Mouse (Mus musculus) MEL (cell line): ENCODE results near the gene Gtf2ird1. TPM values are rescaled to one million over a fixed set of nuclear protein-coding genes. Genes with fewer than 3 reads are reported as not detected.

Experiments
- DNase-seq: peaks from one replicate; pipeline ENCODE4 v3.0.0; 2011; ENCODE audit warnings: low read depth, low spot score
- H3K27ac ChIP-seq: 2 replicates; pipeline ENCODE4 v1.5.1; 2012; ENCODE audit warnings: low read depth, mild to moderate bottlenecking, control low read depth, low read length, moderate library complexity; ENCODE audit not compliant: control insufficient read depth
- H3K27me3 ChIP-seq, 2 experiments: fragments of 150-350 bp in 1 of 2; sonication (generic) in 1 of 2; 2 replicates each; pipeline ENCODE4 v1.6.1; 2012; ENCODE audit warnings: low read length in 2 of 2, mild to moderate bottlenecking in 2 of 2, improper control_type of control experiment in 1 of 2, moderate library complexity in 1 of 2; ENCODE audit not compliant: insufficient read depth in 2 of 2, control insufficient read depth in 1 of 2
- H3K36me3 ChIP-seq, 2 experiments: 2 replicates each; pipeline ENCODE4 v1.6.1; 2012 to 2014; ENCODE audit warnings: low read length in 2 of 2, improper control_type of control experiment in 1 of 2, inconsistent platforms in 1 of 2, mild to moderate bottlenecking in 1 of 2; ENCODE audit not compliant: insufficient read depth in 2 of 2, control insufficient read depth in 1 of 2
- H3K4me1 ChIP-seq, 2 experiments: fragments of 150-350 bp in 1 of 2; sonication (generic) in 1 of 2; 2 replicates each; pipeline ENCODE4 v1.6.1; 2012; ENCODE audit warnings: low read length in 2 of 2, improper control_type of control experiment in 1 of 2, mild to moderate bottlenecking in 1 of 2; ENCODE audit not compliant: insufficient read depth in 2 of 2, control insufficient read depth in 1 of 2
- H3K4me3 ChIP-seq, 2 experiments: fragments of 150-350 bp in 1 of 2; sonication (generic) in 1 of 2; 2 replicates each; pipeline ENCODE4 v1.5.1; 2012; ENCODE audit warnings: low read depth in 2 of 2, low read length in 2 of 2, mild to moderate bottlenecking in 2 of 2, moderate library complexity in 2 of 2, control low read depth in 1 of 2, improper control_type of control experiment in 1 of 2; ENCODE audit not compliant: control insufficient read depth in 1 of 2, insufficient read depth in 1 of 2
- H3K79me2 ChIP-seq: 2 replicates; pipeline ENCODE4 v1.6.1; 2012; ENCODE audit warnings: mild to moderate bottlenecking, low read length, moderate library complexity; ENCODE audit not compliant: control insufficient read depth, poor library complexity, insufficient read depth
- H3K9ac ChIP-seq: 2 replicates; pipeline ENCODE4 v1.6.1; 2012; ENCODE audit warnings: low read depth, mild to moderate bottlenecking, control low read depth, low read length, moderate library complexity; ENCODE audit not compliant: control insufficient read depth, poor library complexity, severe bottlenecking
- H3K9me3 ChIP-seq: fragments of 150-350 bp; sonication (generic); replicated peaks from 2 replicates; pipeline ENCODE4 v1.6.1; 2012; ENCODE audit warnings: mild to moderate bottlenecking, low read length, improper control_type of control experiment, moderate library complexity; ENCODE audit not compliant: insufficient read depth
- CHD2 ChIP-seq: IDR thresholded peaks from 2 replicates; pipeline ENCODE4 v1.6.1; 2011; ENCODE audit warnings: low read length, improper control_type of control experiment
- CTCF ChIP-seq, 3 experiments: IDR thresholded peaks in 2 of 3; conservative IDR thresholded peaks in 1 of 3; 2 replicates each; pipeline ENCODE4 v1.5.1; 2011 to 2012; ENCODE audit warnings: low read length in 3 of 3, low read depth in 2 of 3, mild to moderate bottlenecking in 2 of 3, improper control_type of control experiment in 1 of 3, inconsistent platforms in 1 of 3, mixed read lengths in 1 of 3, moderate library complexity in 1 of 3; ENCODE audit not compliant: control insufficient read depth in 1 of 3, insufficient read depth in 1 of 3, poor library complexity in 1 of 3, severe bottlenecking in 1 of 3
- E2F4 ChIP-seq: IDR thresholded peaks from 2 replicates; pipeline ENCODE4 v1.6.1; 2011; ENCODE audit warnings: low read depth, low read length, improper control_type of control experiment, borderline replicate concordance
- ELF1 ChIP-seq: IDR thresholded peaks from 2 replicates; pipeline ENCODE4 v1.6.1; 2014; ENCODE audit warnings: low read depth, mild to moderate bottlenecking, inconsistent platforms, low read length, improper control_type of control experiment, moderate library complexity
- ETS1 ChIP-seq: IDR thresholded peaks from 2 replicates; pipeline ENCODE4 v1.6.1; 2012; ENCODE audit warnings: low read depth, mild to moderate bottlenecking, inconsistent platforms, low read length, improper control_type of control experiment, moderate library complexity
- GABPA ChIP-seq: IDR thresholded peaks from 2 replicates; pipeline ENCODE4 v1.6.1; 2012; ENCODE audit warnings: low read depth, mild to moderate bottlenecking, inconsistent platforms, low read length, improper control_type of control experiment, moderate library complexity
- GATA1 ChIP-seq: IDR thresholded peaks from 2 replicates; pipeline ENCODE4 v1.6.1; 2011; ENCODE audit warnings: low read depth, low read length, improper control_type of control experiment
- HCFC1 ChIP-seq: IDR thresholded peaks from 2 replicates; pipeline ENCODE4 v1.6.1; 2012; ENCODE audit warnings: low read depth, mild to moderate bottlenecking, inconsistent platforms, low read length, improper control_type of control experiment, moderate library complexity
- JUND ChIP-seq: IDR thresholded peaks from 2 replicates; pipeline ENCODE4 v1.6.1; 2011; ENCODE audit warnings: low read depth, mild to moderate bottlenecking, improper control_type of control experiment, low read length
- KAT2A ChIP-seq: conservative IDR thresholded peaks from 2 replicates; pipeline ENCODE4 v1.6.1; 2012; ENCODE audit warnings: low read depth, low read length, improper control_type of control experiment, inconsistent platforms
- MAX ChIP-seq: IDR thresholded peaks from 2 replicates; pipeline ENCODE4 v1.6.1; 2011; ENCODE audit warnings: low read length, improper control_type of control experiment
- MXI1 ChIP-seq: IDR thresholded peaks from 2 replicates; pipeline ENCODE4 v1.6.1; 2011; ENCODE audit warnings: mild to moderate bottlenecking, low read depth, low read length, improper control_type of control experiment
- MYB ChIP-seq: IDR thresholded peaks from 2 replicates; pipeline ENCODE4 v1.6.1; 2011; ENCODE audit warnings: mild to moderate bottlenecking, low read depth, low read length, improper control_type of control experiment
- POLR2A ChIP-seq, 2 experiments: IDR thresholded peaks; 2 replicates each; pipeline ENCODE4 v1.6.1; 2011 to 2012; ENCODE audit warnings: low read length in 2 of 2, mild to moderate bottlenecking in 2 of 2, control low read depth in 1 of 2, improper control_type of control experiment in 1 of 2, low read depth in 1 of 2, moderate library complexity in 1 of 2; ENCODE audit not compliant: control insufficient read depth in 1 of 2, insufficient read depth in 1 of 2, poor library complexity in 1 of 2
- POLR2AphosphoS2 ChIP-seq: IDR thresholded peaks from 2 replicates; pipeline ENCODE4 v1.6.1; 2011; ENCODE audit warnings: low read length, improper control_type of control experiment
- POLR2AphosphoS5 ChIP-seq: IDR thresholded peaks from 2 replicates; pipeline ENCODE4 v1.6.1; 2012; ENCODE audit warnings: low read depth, borderline replicate concordance, mild to moderate bottlenecking, inconsistent platforms, low read length, moderate library complexity, mixed read lengths
- RCOR1 ChIP-seq: IDR thresholded peaks from 2 replicates; pipeline ENCODE4 v1.6.1; 2012; ENCODE audit warnings: low read depth, mild to moderate bottlenecking, inconsistent platforms, low read length, improper control_type of control experiment
- TAL1 ChIP-seq: IDR thresholded peaks from 2 replicates; pipeline ENCODE4 v1.6.1; 2012; ENCODE audit warnings: mild to moderate bottlenecking, inconsistent platforms, low read length, moderate library complexity, mixed read lengths
- USF2 ChIP-seq, 2 experiments: IDR thresholded peaks; 2 replicates each; pipeline ENCODE4 v1.6.1; 2011 to 2012; ENCODE audit warnings: improper control_type of control experiment in 2 of 2, low read length in 2 of 2, borderline replicate concordance in 1 of 2, inconsistent platforms in 1 of 2, low read depth in 1 of 2, mild to moderate bottlenecking in 1 of 2; ENCODE audit not compliant: insufficient read depth in 1 of 2
- ZKSCAN1 ChIP-seq: IDR thresholded peaks from 2 replicates; pipeline ENCODE4 v1.6.1; 2012; ENCODE audit warnings: low read depth, mild to moderate bottlenecking, inconsistent platforms, low read length, improper control_type of control experiment, moderate library complexity
- ZNF384 ChIP-seq: IDR thresholded peaks from 2 replicates; pipeline ENCODE4 v1.6.1; 2012; ENCODE audit warnings: low read depth, mild to moderate bottlenecking, inconsistent platforms, low read length, improper control_type of control experiment
- polyA plus RNA-seq, 2 experiments: library from polyadenylated mRNA; stranded (reverse) in 1 of 2; unstranded in 1 of 2; fragments of >175 nt in 1 of 2; fragments of >200 nt in 1 of 2; gene quantifications; 2 replicates each; pipeline versions ENCODE4 v1.2.1 to v1.2.4; 2012; ENCODE audit warnings: low replicate concordance in 2 of 2, low read depth in 1 of 2; ENCODE audit not compliant: insufficient read length in 2 of 2, insufficient read depth in 1 of 2, missing spikeins in 1 of 2
- total RNA-seq: library from RNA; depleted of rRNA; stranded (reverse); fragments of 300-350 nt; gene quantifications from 2 replicates; pipeline ENCODE4 v1.2.3, GENCODE M21; 2012

Gene Gtf2ird1
- total and polyA plus RNA-seq, 3 experiments: 15.2 to 54.7 TPM; not detected in 1

- TF ChIP-seq MXI1 (no peak), USF2 (IDR thresholded peaks at IDR 0.05; ENCODE audit: borderline replicate concordance in 1 of 2, insufficient read depth in 1 of 2, low read depth in 1 of 2, low read length in 2 of 2) (no peak)
- TF ChIP-seq, all 39 proteins: peak for 8
Measured at GRCm38 (mm10) chr5:134456503-134456962, at the start of gene Gtf2ird1 (continued).

DNA sequence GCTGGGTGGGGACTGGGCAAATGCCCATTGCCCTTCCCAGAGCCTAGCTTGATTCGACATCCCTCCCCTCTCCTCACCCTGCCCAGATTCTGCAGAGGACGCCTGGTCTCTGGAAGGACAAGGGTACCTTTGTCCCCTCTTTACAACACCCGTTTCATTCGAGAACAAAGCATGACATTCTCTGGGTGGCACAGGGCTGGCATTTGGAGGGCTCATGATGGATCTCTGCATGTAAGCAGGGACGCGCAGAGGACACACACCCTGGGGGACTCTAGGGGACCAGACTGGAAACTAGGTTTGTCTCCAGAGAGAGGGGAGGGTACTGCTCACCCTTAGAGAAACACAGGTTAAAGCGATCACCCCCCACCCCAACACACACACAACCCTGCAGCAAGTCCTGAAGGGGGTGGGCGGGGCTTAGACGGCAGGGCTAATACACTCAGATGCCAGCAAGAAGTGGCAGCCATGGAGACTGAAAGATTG is 49.3 kb upstream of the Gtf2ird1 start:
- H3K4me1 ChIP-seq: no peaks in the 10 kb centered on the region
- H3K27me3 ChIP-seq: no peaks in the 10 kb centered on the region
- no peak overlapping the region for H3K9ac ChIP-seq
- H3K9me3 ChIP-seq: no peaks in the 10 kb centered on the region
- H3K79me2 ChIP-seq: no peaks in the 10 kb centered on the region
- TF ChIP-seq POLR2AphosphoS2 (no peak), HCFC1 (no peak), RCOR1 (no peak), CHD2 (no peak), ELF1 (no peak), ETS1 (no peak), E2F4 (no peak), CTCF (IDR thresholded peaks at IDR 0.05 in 2 of 3, conservative IDR thresholded peaks at IDR 0.05 in 1 of 3; ENCODE audit: control insufficient read depth in 1 of 3, insufficient read depth in 1 of 3, low read depth in 2 of 3, low read length in 3 of 3, poor library complexity in 1 of 3, severe bottlenecking in 1 of 3) (no peak), TAL1 (no peak), ZNF384 (no peak), ZKSCAN1 (no peak), POLR2AphosphoS5 (no peak), MAX (no peak)
- no peak overlapping the region for H3K4me3 ChIP-seq
- no peak overlapping the region for H3K27ac ChIP-seq
- DNase-seq: no peak
- no peaks in the 10 kb centered on the region for H3K36me3 ChIP-seq

- Histone ChIP-seq H3K36me3 (no peaks in the 10 kb centered on the region), H3K9ac (no peak overlapping the region), H3K9me3 (no peaks in the 10 kb centered on the region), H3K4me1 (no peaks in the 10 kb centered on the region), H3K27me3 (no peaks in the 10 kb centered on the region), H3K79me2 (no peaks in the 10 kb centered on the region), H3K4me3 (no peak overlapping the region), H3K27ac (no peak overlapping the region)
- no peak for DNase-seq
- no peak for TF ChIP-seq GABPA
- no peak for TF ChIP-seq ELF1
- TF ChIP-seq CHD2: no peak
- TF ChIP-seq MYB: no peak
- TF ChIP-seq POLR2AphosphoS2: no peak
- no peak for TF ChIP-seq POLR2A (IDR thresholded peaks at IDR 0.05; ENCODE audit: control insufficient read depth in 1 of 2, insufficient read depth in 1 of 2, low read depth in 1 of 2, low read length in 2 of 2, poor library complexity in 1 of 2)
- TF ChIP-seq JUND: no peak
- TF ChIP-seq KAT2A: no peak
- no peak for TF ChIP-seq GATA1
- TF ChIP-seq MXI1: no peak
Measured at GRCm38 (mm10) chr5:134502591-134502990, 46.1 kb upstream of the Gtf2ird1 start.
